ENCODE assay signal across 23 mouse cellular contexts in the genomic region with DNA sequence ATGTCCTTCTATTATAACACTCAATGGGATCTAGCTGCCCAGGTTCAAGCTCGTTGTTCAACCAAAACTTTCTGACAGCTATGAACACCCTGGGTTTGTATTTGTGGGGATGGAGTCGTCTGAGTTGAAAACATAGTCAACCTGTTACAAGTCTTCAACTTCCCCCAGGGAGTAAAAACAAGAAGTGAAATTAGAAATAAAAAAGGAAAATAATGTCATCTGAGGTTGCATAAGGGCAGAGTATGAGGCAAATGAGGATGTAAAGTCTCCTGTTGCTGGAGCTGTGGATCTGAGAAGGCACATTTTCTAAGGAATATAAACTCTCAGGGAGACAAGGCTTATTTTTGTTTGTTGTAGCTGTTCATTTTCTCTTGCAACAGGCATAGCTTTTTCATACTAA. TPM values are rescaled to one million over a fixed set of nuclear protein-coding genes. Genes with fewer than 3 reads are reported as not detected.
A peak's percentile ranks its signal among the peaks of the same experiment; 100 is the strongest.
DNase-seq lines count a peak whose midpoint lies in the region; ATAC-seq and TF ChIP-seq lines count a peak whose summit lies in the region.
"Had no signal": no experiment of that assay in that cellular context is flagged by ENCODE, and none has a peak within 500 bp of the region (broad histone marks: within the 10 kb centered on the region; RNA-seq: fewer than 3 reads in every experiment).

No protein-coding gene starts in this region.

- H3K4me1 ChIP-seq in liver, adult 2 months (ENCODE audit: control insufficient read depth, insufficient read depth, low read length): no peaks in the 10 kb centered on the region
- H3K4me1 ChIP-seq: embryonic facial prominence, embryonic 10.5 days; embryonic facial prominence, embryonic 12.5 days; forebrain, embryonic 13.5 days; forebrain, embryonic 15.5 days had no signal

- no peak overlapping the region for H3K9ac ChIP-seq in liver, adult 2 months (ENCODE audit: low read depth, low read length)
- H3K9ac ChIP-seq: embryonic facial prominence, embryonic 12.5 days; forebrain, embryonic 13.5 days; forebrain, embryonic 15.5 days; forebrain, postnatal 0 days had no signal

- no peak overlapping the region for H3K27ac ChIP-seq in liver, adult 2 months (replicated peaks; ENCODE audit: insufficient read depth, low read depth, low read length)
- H3K27ac ChIP-seq: embryonic facial prominence, embryonic 10.5 days; embryonic facial prominence, embryonic 12.5 days; forebrain, embryonic 13.5 days; forebrain, embryonic 15.5 days had no signal

- peak; percentile 2 for DNase-seq in liver, adult 2 months (ENCODE audit: extremely low read depth, low read depth, low spot score)
- no peak for DNase-seq in liver
- DNase-seq in adrenal gland, adult 2 months: no peak
- DNase-seq in gastrocnemius, adult 8-10 months (ENCODE audit: low spot score in 2 of 2): no peak
- DNase-seq: adrenal gland, adult 8-10 months; adrenal gland, postnatal 14 days; adrenal gland, postnatal 36 days; B cell, adult 2 months; cerebellum, adult 11-12 months; cerebellum, adult 2 months; cerebellum, adult 9-10 months; cerebellum, postnatal 10 days; cerebellum, postnatal 36 days; forebrain, postnatal 0 days had no signal

- peak; percentile 95 for ATAC-seq in granulocyte monocyte progenitor cell, adult 5-6 weeks (replicated peaks; ENCODE audit: poor library complexity, severe bottlenecking)
- ATAC-seq in megakaryocyte progenitor cell, adult 5-6 weeks (replicated peaks; ENCODE audit: poor library complexity): peak; percentile 86
- ATAC-seq: CD4-positive, CD25-positive, alpha-beta regulatory T cell, adult 4 months; forebrain, embryonic 13.5 days; forebrain, embryonic 15.5 days; forebrain, postnatal 0 days had no signal

- no peaks in the 10 kb centered on the region for H3K36me3 ChIP-seq in liver, adult 2 months (ENCODE audit: control insufficient read depth, insufficient read depth, low read length)
- H3K36me3 ChIP-seq: embryonic facial prominence, embryonic 10.5 days; embryonic facial prominence, embryonic 12.5 days; forebrain, embryonic 15.5 days had no signal

- no peak for TF ChIP-seq CTCF in liver, adult 2 months (IDR thresholded peaks at IDR 0.05; ENCODE audit: low read depth, low read length)

- H3K27me3 ChIP-seq in liver, adult 2 months (ENCODE audit: control insufficient read depth, insufficient read depth, low read length): no peaks in the 10 kb centered on the region
- H3K27me3 ChIP-seq: embryonic facial prominence, embryonic 12.5 days; forebrain, embryonic 13.5 days; forebrain, embryonic 15.5 days had no signal

- no peak for TF ChIP-seq POLR2A in liver, adult 2 months (IDR thresholded peaks at IDR 0.05; ENCODE audit: extremely low read depth, insufficient read depth, low read length)

- H3K79me2 ChIP-seq in liver, adult 2 months (ENCODE audit: control insufficient read depth, insufficient read depth, low read length): no peaks in the 10 kb centered on the region

- 45% methylated on average over 2 of the region's 2 CpGs for WGBS in liver, adult 2 months

- no peak overlapping the region for H3K4me3 ChIP-seq in liver, adult 2 months (ENCODE audit: insufficient read depth, low read depth, low read length)
- H3K4me3 ChIP-seq: embryonic facial prominence, embryonic 10.5 days; embryonic facial prominence, embryonic 12.5 days; forebrain, embryonic 13.5 days; forebrain, embryonic 15.5 days had no signal

RNA-seq across cellular contexts. Expression of a gene that starts 17.9 kb away (rescaled TPM):
- under 0.01 TPM in 1 of 2 replicates, not detected in the other for total RNA-seq in liver, adult 2 months (2014; rRNA removed)
- not detected in 2 replicates for polyA plus RNA-seq in liver, adult 2 months (2012; rRNA removed)
- not detected in 2 replicates for total RNA-seq in granulocyte monocyte progenitor cell, adult 5-6 weeks (2014; fragmentation: Nextera tagmentation)
- not detected in 2 replicates for total RNA-seq in granulocyte monocyte progenitor cell, adult 5-6 weeks (2017)
- total RNA-seq in megakaryocyte progenitor cell, adult 5-6 weeks (2015): not detected in 2 replicates
- not detected in 2 replicates for total RNA-seq in megakaryocyte progenitor cell, adult 5-6 weeks (2017)
- 1 to 10 TPM; 1.7 to 1.8 TPM for total RNA-seq in adrenal gland, adult 2 months (2021)
- 0.12 and 0.15 TPM in 2 replicates for polyA plus RNA-seq in adrenal gland, adult 2 months (2012; rRNA removed)
- not detected for total RNA-seq in gastrocnemius, adult 8-10 months (2022)
- total RNA-seq: ES-E14, MEL had no signal
- polyA plus RNA-seq: CD4-positive, CD25-positive, alpha-beta regulatory T cell, adult 4 months had no signal
